Mouse (Mus musculus) neural tube, embryonic 13.5 days (tissue): Measurements from ENCODE around the gene Tlr11. TPM values are rescaled to one million over a fixed set of nuclear protein-coding genes. Genes with fewer than 3 reads are reported as not detected.

ENCODE experiments used
- ATAC-seq: fragments of 200-750 bp; cut with Nextera tagmentation; 2 replicates; pipeline ENCODE4 v1.8.0; 2017; ENCODE audit warnings: low read depth, mild to moderate bottlenecking, moderate TSS enrichment, moderate library complexity
- H3K27ac ChIP-seq: fragments of 300-500 bp; sonication (generic); replicated peaks from 2 replicates; pipeline ENCODE4 v1.5.1; 2015; ENCODE audit warnings: moderate library complexity, mild to moderate bottlenecking, inconsistent platforms
- H3K27me3 ChIP-seq: fragments of 300-500 bp; sonication (generic); 2 replicates; pipeline ENCODE4 v1.6.1; 2015; ENCODE audit warnings: mild to moderate bottlenecking, inconsistent platforms
- H3K36me3 ChIP-seq: fragments of 300-500 bp; sonication (generic); 2 replicates; pipeline ENCODE4 v1.6.1; 2015; ENCODE audit warnings: mild to moderate bottlenecking, inconsistent platforms
- H3K4me1 ChIP-seq: fragments of 300-500 bp; sonication (generic); replicated peaks from 2 replicates; pipeline ENCODE4 v1.6.1; 2015; ENCODE audit warnings: inconsistent platforms
- H3K4me2 ChIP-seq: fragments of 300-500 bp; sonication (generic); 2 replicates; pipeline ENCODE4 v1.6.1; 2015; ENCODE audit warnings: inconsistent platforms, mild to moderate bottlenecking, moderate library complexity
- H3K4me3 ChIP-seq: fragments of 300-500 bp; sonication (generic); 2 replicates; pipeline ENCODE4 v1.5.1; 2015; ENCODE audit warnings: mild to moderate bottlenecking, inconsistent platforms
- H3K9ac ChIP-seq: fragments of 300-500 bp; sonication (generic); 2 replicates; pipeline ENCODE4 v1.6.1; 2015; ENCODE audit warnings: moderate library complexity, mild to moderate bottlenecking, inconsistent platforms
- H3K9me3 ChIP-seq: fragments of 300-500 bp; sonication (generic); 2 replicates; pipeline ENCODE4 v1.6.1; 2016; ENCODE audit warnings: inconsistent platforms
- WGBS: fragments of 180-500 bp; shearing (Covaris S2); methylation state at CpG from one replicate; pipeline ENCODE4 v1.1.7; 2015; 5-methylcytosine and 5-hydroxymethylcytosine counted together
- polyA plus RNA-seq: library from polyadenylated mRNA; unstranded; fragments of >200 nt; fragmentation: Nextera tagmentation; extraction: Ambion mirVana; gene quantifications from 2 replicates; pipeline ENCODE4 v1.2.1, GENCODE M21; 2015

Tlr11 gene
- polyA plus RNA-seq = not detected in 2 replicates

DNA sequence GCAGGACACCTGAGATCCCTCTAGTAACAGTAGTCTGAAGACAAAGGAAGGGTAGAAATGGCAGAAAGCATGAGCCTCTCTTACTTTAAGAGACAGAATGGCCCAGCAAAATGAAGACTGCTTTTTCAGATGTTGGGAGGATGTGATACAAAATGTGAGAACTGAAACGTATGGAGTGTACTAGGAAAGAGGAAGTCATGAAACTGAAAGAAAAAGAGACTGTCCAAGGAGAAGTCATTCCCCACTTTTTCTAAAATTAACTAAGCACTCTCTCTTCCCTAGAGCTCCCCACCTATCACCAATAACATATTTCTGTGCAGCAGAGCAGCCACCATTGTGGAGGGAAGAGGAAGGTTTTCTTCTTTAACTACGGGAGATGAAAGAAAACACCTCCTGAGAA is at the start of gene Tlr11:
Gene Tlr11, plus strand, starts transcription at position 322 of the 400 bp plus-strand sequence.
- no peak within 1 kb of the TSS for H3K4me2 ChIP-seq
- 83% methylated on average over 2 of the region's 2 CpGs for WGBS

DNA sequence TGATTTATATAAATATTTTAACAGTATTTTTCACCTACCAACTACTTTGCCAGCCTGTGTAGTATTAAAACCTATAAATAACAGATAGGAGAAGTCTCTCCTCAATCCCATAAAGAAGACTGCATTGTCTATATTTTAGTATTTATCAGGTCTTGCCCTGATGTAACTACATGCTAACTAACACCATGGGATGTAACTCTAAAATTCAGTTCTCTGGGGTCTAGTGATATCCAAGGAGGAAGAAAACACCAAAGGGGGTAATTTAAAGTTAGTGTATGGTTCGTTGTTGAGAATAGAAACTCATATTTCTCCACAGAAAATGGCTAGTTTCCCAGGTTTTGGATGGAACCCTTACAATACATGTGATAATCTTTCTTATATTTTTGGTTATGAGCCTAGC is 31.1 kb upstream of the Tlr11 start, which contains the start of gene Olfr734:
Gene Olfr734, minus strand, starts transcription at position 101 of the 400 bp plus-strand sequence.
- ATAC-seq = no peak
- WGBS = 70% methylated on average over 1 of the region's 1 CpGs
- H3K36me3 ChIP-seq = no peaks in the 10 kb centered on the region
- H3K4me2 ChIP-seq = no peak within 1 kb of the TSS
- no peak within 1 kb of the TSS for H3K9ac ChIP-seq
- no peaks in the 10 kb centered on the region; the same call in 1 of the 2 replicates for H3K9me3 ChIP-seq
- H3K4me1 ChIP-seq = no peaks in the 10 kb centered on the region
- no peaks in the 10 kb centered on the region for H3K27me3 ChIP-seq
- H3K27ac ChIP-seq = no peak within 1 kb of the TSS
- H3K4me3 ChIP-seq = no peak within 1 kb of the TSS

More for the DNA sequence above, at the start of gene Tlr11:
- no peaks in the 10 kb centered on the region for H3K36me3 ChIP-seq
- H3K9me3 ChIP-seq = no peaks in the 10 kb centered on the region
- no peak within 1 kb of the TSS for H3K27ac ChIP-seq
- no peak within 1 kb of the TSS for H3K4me3 ChIP-seq
- H3K4me1 ChIP-seq = no peaks in the 10 kb centered on the region
- H3K27me3 ChIP-seq = no peaks in the 10 kb centered on the region
- H3K9ac ChIP-seq = no peak within 1 kb of the TSS
- ATAC-seq = no peak

DNA sequence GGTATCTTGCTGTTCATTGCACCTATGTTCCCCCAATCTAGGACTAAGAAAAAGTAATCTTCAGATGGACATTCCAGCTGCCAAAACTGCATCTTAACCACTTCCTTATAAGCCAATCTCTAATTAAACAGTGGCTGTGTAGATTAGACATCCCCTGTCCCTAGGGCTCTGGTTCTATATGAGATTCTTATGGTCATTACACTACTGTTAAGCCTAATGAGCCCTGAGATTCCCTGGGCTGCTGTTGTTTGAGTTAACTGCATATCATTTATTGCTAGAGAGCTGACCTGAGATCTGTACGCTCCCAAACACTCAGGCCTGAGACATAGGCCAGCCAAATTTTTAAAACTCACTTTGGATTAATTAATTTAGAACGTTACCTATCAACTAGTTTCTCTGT is 8.9 kb upstream of the Tlr11 start, which contains the start of gene Olfr735:
Gene Olfr735, minus strand, starts transcription at position 77 of the 400 bp plus-strand sequence.
- Histone ChIP-seq H3K27me3 (no peaks in the 10 kb centered on the region), H3K4me1 (no peaks in the 10 kb centered on the region), H3K9ac (no peak within 1 kb of the TSS), H3K9me3 (no peaks in the 10 kb centered on the region), H3K27ac (no peak within 1 kb of the TSS), H3K4me3 (no peak within 1 kb of the TSS), H3K36me3 (no peaks in the 10 kb centered on the region), H3K4me2 (no peak within 1 kb of the TSS)
- WGBS = 76% methylated on average over 2 of the region's 2 CpGs
- ATAC-seq = no peak

DNA sequence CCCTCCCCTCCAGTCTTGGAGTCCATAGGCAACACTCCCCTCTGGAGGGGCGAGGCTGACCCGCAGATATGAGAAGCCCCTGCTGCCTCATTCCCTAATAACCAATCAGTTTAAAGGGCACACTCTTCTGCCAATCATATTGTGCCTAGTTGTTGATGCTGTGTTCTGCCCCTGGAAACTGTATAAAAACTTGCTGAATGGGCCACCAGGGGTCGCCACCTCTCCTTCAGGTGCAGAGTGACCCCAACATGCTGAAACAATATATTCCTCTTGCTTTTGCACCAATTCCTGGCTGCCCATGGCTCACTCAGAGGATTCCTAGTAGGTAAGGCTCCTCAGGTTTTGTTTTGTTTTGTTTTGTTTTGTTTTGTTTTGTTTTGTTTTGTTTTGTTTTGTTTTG is 5.3 kb upstream of the Tlr11 start:
- H3K27ac ChIP-seq = no peak overlapping the region
- H3K4me1 ChIP-seq = no peaks in the 10 kb centered on the region
- no peak overlapping the region for H3K4me2 ChIP-seq
- H3K9me3 ChIP-seq = no peaks in the 10 kb centered on the region
- H3K27me3 ChIP-seq = no peaks in the 10 kb centered on the region
- no peak overlapping the region for H3K9ac ChIP-seq
- ATAC-seq = no peak
- no peak overlapping the region for H3K4me3 ChIP-seq
- 49% methylated on average over 3 of the region's 3 CpGs for WGBS
- no peaks in the 10 kb centered on the region for H3K36me3 ChIP-seq

DNA sequence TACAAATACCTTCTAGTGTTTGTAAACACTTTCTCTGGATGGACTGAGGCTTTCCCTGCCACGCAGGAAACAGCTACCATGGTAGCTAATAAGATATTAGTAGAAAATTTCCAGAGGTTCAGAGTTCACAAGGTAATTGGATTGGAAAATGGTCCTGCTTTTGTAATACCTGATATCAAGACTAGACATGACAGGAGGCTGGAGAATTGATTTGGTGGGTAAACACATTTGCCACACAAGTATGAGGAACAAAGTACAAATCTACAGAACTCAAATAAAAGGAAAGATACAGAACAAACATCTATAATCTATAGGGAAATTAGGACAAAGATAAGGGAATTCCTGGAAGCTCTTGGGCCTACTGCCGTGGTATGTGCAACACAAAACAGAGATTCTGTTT is 989 bp upstream of the Tlr11 start:
- H3K36me3 ChIP-seq = no peaks in the 10 kb centered on the region
- H3K4me3 ChIP-seq = no peak overlapping the region
- no peaks in the 10 kb centered on the region for H3K9me3 ChIP-seq
- H3K4me2 ChIP-seq = no peak overlapping the region
- WGBS = 88% methylated on average over 2 of the region's 2 CpGs
- ATAC-seq = no peak
- H3K27me3 ChIP-seq = no peaks in the 10 kb centered on the region
- no peak overlapping the region for H3K27ac ChIP-seq
- no peak overlapping the region for H3K9ac ChIP-seq
- no peaks in the 10 kb centered on the region for H3K4me1 ChIP-seq

DNA sequence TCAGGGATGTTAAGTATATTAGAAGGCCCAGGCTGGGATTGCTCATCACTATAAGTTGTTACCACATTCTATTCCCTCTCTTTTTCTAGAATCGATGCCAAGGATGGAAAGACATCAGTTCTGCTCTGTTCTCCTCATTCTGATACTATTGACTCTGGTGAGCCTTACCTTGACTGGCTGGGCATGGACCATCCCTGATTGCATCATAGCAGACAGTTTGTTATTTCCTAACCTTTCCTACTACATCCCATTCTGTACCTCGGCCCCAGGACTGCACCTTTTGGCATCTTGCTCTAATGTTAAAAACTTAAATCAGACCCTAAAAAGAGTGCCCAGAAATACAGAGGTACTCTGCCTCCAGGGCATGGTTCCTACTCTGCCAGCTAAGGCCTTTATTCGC is 2.8 kb downstream of the Tlr11 start:
- Histone ChIP-seq H3K4me2 (no peak overlapping the region), H3K9ac (no peak overlapping the region), H3K9me3 (no peaks in the 10 kb centered on the region), H3K4me1 (no peaks in the 10 kb centered on the region), H3K27ac (no peak overlapping the region), H3K4me3 (no peak overlapping the region), H3K36me3 (no peaks in the 10 kb centered on the region), H3K27me3 (no peaks in the 10 kb centered on the region)
- 90% methylated on average over 3 of the region's 3 CpGs for WGBS
- no peak for ATAC-seq

DNA sequence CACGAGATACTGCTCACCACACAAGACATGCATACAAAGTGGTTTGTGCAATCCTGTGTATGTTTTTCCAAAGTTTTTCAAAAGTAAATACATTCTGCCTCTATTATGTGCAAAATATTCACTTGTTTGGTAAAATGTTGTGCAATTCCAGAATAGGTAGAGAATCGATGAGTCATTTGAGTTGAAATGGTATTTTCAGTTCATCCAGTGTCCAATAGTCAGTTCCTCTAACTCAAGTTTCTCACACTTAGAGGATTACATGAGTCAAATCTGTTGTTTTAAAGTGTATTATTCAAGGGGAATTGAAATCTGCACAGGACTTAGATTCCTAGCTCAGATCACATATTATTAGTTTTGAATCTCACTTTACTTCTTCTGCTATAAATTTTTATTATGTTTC is 5.8 kb downstream of the Tlr11 start:
- H3K27me3 ChIP-seq = no peaks in the 10 kb centered on the region
- ATAC-seq = no peak
- H3K4me1 ChIP-seq = no peaks in the 10 kb centered on the region
- no peak overlapping the region for H3K4me2 ChIP-seq
- H3K9me3 ChIP-seq = no peaks in the 10 kb centered on the region
- 86% methylated on average over 2 of the region's 2 CpGs for WGBS
- H3K4me3 ChIP-seq = no peak overlapping the region
- H3K36me3 ChIP-seq = no peaks in the 10 kb centered on the region
- no peak overlapping the region for H3K27ac ChIP-seq
- no peak overlapping the region for H3K9ac ChIP-seq

DNA sequence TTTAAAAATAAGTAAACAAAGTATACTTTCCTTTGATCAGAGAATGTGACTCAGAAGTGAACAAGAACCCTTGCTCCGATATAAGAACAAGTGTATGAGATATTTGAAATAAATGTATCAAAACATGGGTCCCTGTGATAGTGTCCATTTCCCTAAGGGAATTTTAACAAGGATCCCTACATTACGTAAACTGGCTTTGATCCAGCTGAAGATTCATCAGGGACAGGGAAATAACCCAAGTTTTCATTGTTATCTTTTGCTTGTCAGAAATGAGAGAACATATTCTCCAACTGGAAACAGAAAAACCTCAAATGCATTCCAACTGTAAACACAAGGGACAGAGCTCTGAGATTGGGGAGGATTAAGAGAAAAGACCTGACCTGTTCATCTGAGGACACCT is 23.1 kb downstream of the Tlr11 start, which contains the start of gene Olfr736:
Gene Olfr736, plus strand, starts transcription at position 301 of the 400 bp plus-strand sequence.
- no peaks in the 10 kb centered on the region for H3K27me3 ChIP-seq
- H3K4me2 ChIP-seq = no peak within 1 kb of the TSS
- H3K27ac ChIP-seq = no peak within 1 kb of the TSS
- WGBS = 93% methylated on average over 2 of the region's 2 CpGs
- H3K36me3 ChIP-seq = no peaks in the 10 kb centered on the region
- no peaks in the 10 kb centered on the region for H3K9me3 ChIP-seq
- no peak for ATAC-seq
- no peak within 1 kb of the TSS for H3K4me3 ChIP-seq
- no peak within 1 kb of the TSS for H3K9ac ChIP-seq
- no peaks in the 10 kb centered on the region for H3K4me1 ChIP-seq

DNA sequence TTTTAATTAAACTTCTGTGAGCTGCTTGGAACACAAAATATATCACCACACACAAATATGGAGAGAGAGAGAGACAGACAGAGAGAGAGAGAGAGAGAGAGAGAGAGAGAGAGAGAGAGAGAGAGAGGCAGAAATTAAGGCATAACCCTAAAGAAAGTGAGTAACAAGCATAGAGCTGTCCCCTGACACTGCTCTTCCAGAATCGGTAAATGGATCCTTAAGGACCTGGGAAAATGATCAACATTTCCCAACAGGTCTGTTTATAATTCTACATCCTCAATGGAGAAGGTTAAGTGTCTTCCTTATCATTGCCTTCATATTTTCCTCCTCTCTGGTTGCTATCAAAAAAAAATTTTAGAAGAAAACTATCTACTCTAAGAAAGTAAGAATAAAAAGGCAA is 49.6 kb downstream of the Tlr11 start, which contains the start of gene Olfr738:
Gene Olfr738, plus strand, starts transcription at position 301 of the 400 bp plus-strand sequence.
- no peaks in the 10 kb centered on the region for H3K4me1 ChIP-seq
- no peaks in the 10 kb centered on the region for H3K27me3 ChIP-seq
- H3K36me3 ChIP-seq = no peaks in the 10 kb centered on the region
- H3K4me3 ChIP-seq = no peak within 1 kb of the TSS
- 88% methylated on average over 1 of the region's 1 CpGs for WGBS
- no peak for ATAC-seq
- no peak within 1 kb of the TSS for H3K9ac ChIP-seq
- no peak within 1 kb of the TSS for H3K27ac ChIP-seq
- no peak within 1 kb of the TSS for H3K4me2 ChIP-seq
- no peaks in the 10 kb centered on the region for H3K9me3 ChIP-seq

Other genes starting within 250 kb of the Tlr11 start
- not detected in 2 replicates for gene Olfr727, start 234.7 kb upstream of the Tlr11 start, polyA plus RNA-seq
- not detected in 2 replicates for gene Olfr728, start 215.2 kb upstream of the Tlr11 start, polyA plus RNA-seq
- gene Olfr729, start 205.0 kb upstream of the Tlr11 start, polyA plus RNA-seq = not detected in 2 replicates
- not detected in 2 replicates for gene Olfr730, start 169.7 kb upstream of the Tlr11 start, polyA plus RNA-seq
- gene Olfr731, start 116.0 kb upstream of the Tlr11 start, polyA plus RNA-seq = not detected in 2 replicates
- gene Olfr732, start 73.7 kb upstream of the Tlr11 start, polyA plus RNA-seq = not detected in 2 replicates
- gene Olfr733, start 56.4 kb upstream of the Tlr11 start, polyA plus RNA-seq = not detected in 2 replicates
- gene Olfr734, start 31.2 kb upstream of the Tlr11 start, polyA plus RNA-seq = not detected in 2 replicates
- gene Olfr735, start 9.0 kb upstream of the Tlr11 start, polyA plus RNA-seq = not detected in 2 replicates
- not detected in 2 replicates for gene Olfr736, start 23.2 kb downstream of the Tlr11 start, polyA plus RNA-seq
- not detected in 2 replicates for gene Olfr738, start 49.7 kb downstream of the Tlr11 start, polyA plus RNA-seq
- gene Olfr739, start 60.7 kb downstream of the Tlr11 start, polyA plus RNA-seq = not detected in 2 replicates
- gene Olfr740, start 87.6 kb downstream of the Tlr11 start, polyA plus RNA-seq = not detected in 2 replicates
- not detected in 2 replicates for gene Olfr741, start 114.8 kb downstream of the Tlr11 start, polyA plus RNA-seq
- not detected in 2 replicates for gene Olfr742, start 145.7 kb downstream of the Tlr11 start, polyA plus RNA-seq
- gene Olfr743, start 163.9 kb downstream of the Tlr11 start, polyA plus RNA-seq = not detected in 2 replicates